Mouse (Mus musculus): ENCODE results near the gene Senp3.
A peak's percentile ranks its signal among the peaks of the same experiment; 100 is the strongest.
"Not testable (repeated sequence)": the region's sequence is repeated elsewhere in the genome, so short reads cannot be mapped to it uniquely, and the experiment has no call there.

The Senp3 gene

DNA sequence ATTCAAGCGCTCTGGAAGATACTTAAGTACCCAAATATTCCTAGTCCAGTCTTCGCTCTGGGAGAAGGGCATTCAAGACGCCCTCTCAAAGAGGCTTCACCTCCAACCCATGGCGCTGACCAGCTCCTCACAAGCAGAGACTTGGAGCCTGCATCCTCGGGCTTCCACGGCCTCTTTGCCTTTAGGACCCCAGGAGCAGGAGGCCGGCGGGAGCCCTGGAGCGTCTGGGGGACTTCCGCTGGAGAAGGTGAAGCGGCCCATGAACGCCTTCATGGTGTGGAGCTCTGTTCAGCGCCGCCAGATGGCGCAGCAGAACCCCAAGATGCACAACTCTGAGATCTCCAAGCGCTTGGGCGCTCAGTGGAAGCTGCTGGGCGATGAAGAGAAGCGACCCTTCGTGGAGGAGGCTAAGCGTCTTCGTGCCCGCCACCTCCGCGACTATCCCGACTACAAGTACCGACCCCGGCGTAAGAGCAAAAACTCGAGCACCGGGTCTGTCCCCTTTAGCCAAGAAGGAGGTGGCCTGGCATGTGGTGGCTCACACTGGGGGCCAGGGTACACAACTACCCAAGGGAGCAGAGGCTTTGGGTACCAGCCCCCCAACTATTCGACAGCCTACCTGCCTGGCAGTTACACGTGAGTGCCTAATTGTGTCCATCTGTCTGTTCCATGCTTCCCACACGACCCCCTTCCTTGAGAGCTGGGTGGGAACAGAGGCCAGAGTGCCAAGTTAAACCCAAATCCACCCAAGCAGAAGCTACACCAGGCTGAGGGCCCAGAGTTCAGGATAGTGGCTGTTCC, 26.4 kb downstream of the Senp3 start, which contains the start of gene Sox15:
Gene Sox15, plus strand, starts transcription at position 51 of the 801 bp plus-strand sequence.
- peak; percentile 48 to 68 for DNase-seq (ENCODE audit: low spot score in 2 of 2)

DNA sequence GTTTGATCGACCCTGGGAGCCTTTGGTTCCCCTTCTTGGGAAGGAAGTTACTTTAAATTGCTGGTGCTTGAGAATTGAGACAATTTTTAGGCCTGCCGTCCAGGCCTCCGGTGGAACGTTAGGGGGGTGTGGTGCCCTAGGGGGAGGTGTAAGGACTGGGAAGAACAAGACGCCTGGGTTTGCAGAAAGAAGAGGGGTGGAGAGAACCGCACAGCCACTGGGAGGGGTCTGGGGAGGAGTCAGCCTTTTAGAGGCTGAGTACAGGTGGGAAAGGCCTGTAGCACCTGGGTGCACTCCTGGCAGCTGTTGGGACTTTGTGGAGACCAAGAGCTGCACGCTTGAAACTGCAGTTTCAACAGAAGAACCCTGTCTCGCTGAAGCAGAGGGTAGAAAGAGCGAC, 27.1 kb downstream of the Senp3 start:
- no peak for DNase-seq (ENCODE audit: low spot score in 2 of 2)

DNA sequence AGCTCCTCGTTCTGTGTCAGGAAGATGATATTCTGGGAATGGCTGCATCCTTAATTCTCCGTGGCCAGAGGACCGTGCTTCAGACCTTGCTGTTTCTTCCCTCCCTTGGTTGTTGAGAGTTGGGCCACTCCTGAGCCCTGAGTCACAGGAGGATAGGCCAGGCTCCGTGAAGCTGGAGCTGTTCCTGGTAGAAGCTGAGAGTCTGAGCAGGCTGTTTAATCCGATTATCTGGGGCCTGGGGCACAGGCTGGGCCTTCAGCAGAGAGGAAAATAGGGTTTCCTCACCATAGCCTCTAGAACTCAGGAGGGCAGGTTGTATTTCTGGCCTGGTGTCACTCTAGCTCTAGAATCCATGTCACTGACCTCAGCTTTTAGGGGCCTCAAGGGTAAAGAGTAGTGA, 28.5 kb downstream of the Senp3 start:
- DNase-seq (ENCODE audit: low spot score in 2 of 2) = no peak

DNA sequence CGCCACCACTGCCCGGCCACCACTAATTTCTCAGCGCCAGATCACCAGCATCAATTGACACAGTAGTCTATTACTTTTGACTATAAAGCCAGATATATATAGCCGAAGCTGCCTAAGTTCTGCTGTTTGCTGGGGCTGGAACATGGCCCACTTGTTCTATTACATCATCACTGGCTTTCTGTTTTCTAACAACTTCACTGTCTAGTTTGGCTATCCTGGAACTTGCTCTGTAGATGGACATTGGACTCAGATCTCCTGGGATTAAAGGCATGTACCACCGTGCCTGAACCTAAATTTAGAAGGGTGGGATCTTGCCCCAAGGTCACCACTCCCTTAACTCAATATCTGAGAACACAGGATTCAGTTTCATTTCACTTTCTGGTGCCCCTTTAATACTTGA, 36.0 kb downstream of the Senp3 start:
- DNase-seq (ENCODE audit: low spot score in 2 of 2) = no peak

DNA sequence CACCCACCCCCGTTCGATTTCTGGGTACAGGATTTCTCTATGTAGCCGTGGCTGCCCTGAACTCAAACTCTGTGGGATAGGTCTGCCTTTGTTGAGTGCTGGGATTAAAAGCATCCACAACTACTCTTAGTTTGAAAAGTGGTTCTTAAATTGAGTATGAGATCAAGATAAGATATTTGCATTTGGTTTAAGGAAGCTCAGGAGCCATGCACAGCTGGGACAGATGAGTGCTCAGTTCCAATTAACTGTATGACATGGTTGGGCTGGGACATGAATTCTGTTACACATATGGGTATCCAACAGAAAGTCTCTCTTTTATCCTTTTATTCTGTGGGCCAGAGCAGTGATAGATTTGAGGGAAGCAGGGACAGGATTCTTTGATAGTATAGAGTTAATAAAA, 46.4 kb downstream of the Senp3 start:
- DNase-seq (ENCODE audit: low spot score in 2 of 2) = no peak

DNA sequence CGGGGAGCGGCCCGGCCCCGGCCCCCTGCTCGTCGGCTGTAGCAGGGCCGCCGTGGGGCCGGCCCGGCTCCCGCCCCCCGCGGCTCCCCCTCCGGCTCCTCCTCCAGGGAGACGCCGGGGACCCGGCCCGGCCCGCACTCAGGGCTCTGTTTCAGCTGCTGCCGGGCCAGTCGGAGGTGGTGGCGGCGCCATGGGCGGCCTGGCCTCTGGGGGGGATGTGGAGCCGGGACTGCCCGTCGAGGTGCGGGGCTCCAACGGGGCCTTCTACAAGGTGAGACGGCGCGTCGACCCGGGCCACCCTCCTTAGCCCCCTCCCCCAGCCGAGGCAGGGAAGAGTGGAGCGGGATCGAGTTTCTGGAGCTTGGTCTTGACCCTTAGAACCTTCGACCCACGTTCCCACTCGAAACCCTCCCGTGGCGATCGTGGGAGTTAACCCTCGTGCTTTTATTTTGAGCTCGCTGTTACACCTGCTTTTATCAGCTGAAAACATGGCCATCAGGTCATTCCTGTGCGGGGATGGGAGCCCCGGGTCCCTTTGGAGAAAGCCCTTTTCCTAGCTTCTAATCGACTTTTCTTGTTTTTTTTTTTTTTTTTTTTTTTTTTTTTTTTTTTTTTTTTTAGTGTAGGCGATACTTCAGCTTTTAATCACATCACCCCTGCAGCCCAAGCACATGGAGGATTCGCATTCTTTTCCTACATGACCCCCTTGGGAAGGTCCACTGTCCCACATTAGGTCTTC, 48.6 kb downstream of the Senp3 start:
- peak in 1 of 2 experiments; percentile 57 for DNase-seq (ENCODE audit: low spot score in 2 of 2)

DNA sequence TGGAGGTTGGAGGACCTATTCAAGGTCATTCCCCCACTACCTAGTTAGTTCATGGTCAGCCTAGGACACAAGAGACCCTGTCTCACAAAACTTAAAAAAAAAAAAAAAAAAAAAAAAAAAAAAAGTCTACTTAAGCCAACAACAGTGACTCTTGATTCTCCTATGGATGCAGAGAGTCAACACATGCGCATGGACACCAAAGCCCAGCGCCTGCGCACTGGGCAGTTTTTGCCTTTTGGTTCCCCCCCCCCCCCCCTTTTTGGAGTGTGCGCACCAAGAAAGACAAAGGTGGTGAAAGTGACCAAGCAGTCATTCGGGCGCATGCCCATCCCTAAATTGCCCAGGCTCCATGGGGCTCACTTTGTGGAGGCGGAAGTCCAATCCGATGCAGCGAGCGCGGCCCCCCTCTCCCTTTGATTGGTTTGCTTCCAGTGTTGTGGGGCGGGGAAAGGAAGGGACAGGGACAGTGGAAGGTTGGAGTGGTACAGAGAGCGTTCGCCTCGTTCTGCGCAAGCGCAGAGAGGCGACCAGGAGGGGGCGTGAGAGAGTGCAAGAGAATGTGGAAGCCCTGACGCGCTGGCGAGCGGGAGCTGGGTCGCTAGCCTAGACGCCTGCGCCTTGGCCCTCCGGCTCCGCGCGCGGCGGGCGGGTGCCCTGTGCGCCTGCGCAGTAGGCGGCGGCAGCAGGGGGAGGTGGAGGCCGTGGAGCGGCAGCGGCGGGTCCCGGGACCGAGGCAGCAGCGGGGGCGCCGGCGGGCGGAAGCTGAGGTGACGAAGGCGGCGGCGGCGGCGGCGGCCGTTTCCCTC, 49.4 kb downstream of the Senp3 start, which contains the start of gene Fxr2:
Gene Fxr2, plus strand, starts transcription at position 707 of the 806 bp plus-strand sequence.
- DNase-seq (ENCODE audit: low spot score in 2 of 2) = peak; percentile 100

DNA sequence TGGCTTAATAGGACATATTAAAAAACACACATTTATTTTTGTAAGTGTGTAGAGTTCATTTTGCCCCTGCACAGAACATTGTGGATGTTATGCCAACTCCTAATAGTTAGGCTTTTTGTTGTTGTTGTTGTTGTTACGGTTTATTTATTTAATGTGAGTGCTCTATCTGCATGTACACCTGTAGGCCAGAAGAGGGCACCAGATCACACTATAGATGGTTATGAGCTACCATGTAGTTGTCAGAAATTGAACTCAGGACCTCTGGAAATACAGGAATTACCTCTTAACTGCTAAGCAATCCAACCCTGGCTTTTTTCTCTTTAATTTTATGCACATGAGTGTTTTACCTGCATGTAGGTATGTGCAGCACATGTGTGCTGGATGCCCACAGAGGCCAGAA, 52.1 kb downstream of the Senp3 start:
- no peak for DNase-seq (ENCODE audit: low spot score in 2 of 2)

DNA sequence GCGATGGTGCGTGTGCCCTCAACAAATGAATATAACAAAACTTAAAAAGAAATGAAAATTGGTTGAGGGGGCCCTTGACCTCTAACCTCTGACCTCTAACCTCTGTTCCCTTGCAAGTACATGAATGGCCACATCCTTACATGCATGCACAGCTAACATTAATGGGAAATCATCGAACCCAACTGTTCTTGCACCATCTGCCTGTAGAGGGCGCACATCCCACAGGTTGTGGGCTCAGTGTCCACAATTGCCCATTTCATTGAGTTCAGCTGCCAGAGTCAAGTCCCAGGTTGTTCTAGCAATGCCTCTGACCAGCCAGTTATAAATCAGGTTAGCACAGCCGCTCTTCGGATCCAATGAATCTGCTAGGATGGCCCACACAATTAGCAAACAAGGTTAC, 53.6 kb downstream of the Senp3 start:
- DNase-seq (ENCODE audit: low spot score in 2 of 2) = peak in 1 of 2 experiments; percentile 62

DNA sequence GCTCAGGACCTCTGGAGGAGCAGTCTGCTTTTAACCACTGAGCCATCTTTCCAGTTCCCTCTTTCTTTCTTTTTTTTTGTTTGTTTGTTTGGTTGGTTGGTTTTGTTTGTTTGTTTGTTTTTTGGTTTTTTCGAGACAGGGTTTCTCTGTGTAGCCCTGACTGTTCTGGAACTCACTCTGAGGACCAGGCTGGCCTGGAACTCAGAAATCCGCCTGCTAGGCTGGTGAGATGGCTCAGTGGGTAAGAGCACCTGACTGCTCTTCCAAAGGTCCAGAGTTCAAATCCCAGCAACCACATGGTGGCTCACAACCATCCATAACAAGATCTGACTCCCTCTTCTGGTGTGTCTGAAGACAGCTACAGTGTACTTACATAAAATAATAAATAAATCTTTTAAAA, 57.5 kb downstream of the Senp3 start:
- DNase-seq (ENCODE audit: low spot score in 2 of 2) = not testable (repeated sequence)

All from frontal cortex, postnatal 10 days (tissue).